In the genomic region with DNA sequence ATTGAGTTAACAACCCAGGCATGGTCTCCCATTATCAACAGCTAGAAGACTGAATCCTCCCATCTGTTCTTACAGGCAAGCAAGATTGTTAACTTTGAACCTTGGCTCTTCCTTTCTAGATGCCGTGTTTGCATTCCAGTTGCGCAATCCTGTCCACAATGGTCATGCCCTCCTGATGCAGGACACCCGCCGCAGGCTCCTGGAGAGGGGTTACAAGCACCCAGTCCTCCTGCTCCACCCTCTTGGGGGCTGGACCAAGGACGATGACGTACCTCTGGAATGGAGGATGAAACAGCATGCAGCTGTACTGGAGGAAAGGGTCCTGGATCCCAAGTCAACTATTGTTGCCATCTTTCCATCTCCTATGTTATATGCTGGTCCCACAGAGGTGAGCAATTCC, we compare ENCODE assay signal across 17 mouse cellular contexts.
DNase-seq lines count a peak whose midpoint lies in the region; ATAC-seq and TF ChIP-seq lines count a peak whose summit lies in the region.
"Had no signal": no experiment of that assay in that cellular context is flagged by ENCODE, and none has a peak within 500 bp of the region (broad histone marks: within the 10 kb centered on the region; RNA-seq: fewer than 3 reads in every experiment).

No protein-coding gene starts in this region.

- H3K36me3 ChIP-seq in intestine, postnatal 0 days (ENCODE audit: control insufficient read depth, insufficient read depth), result peaks cover 10% of the 10 kb centered on the region; the same call in 1 of the 2 replicates
- no peaks in the 10 kb centered on the region for H3K36me3 ChIP-seq in liver, embryonic 14.5 days (replicated peaks; ENCODE audit: control insufficient read depth, insufficient read depth, low read depth)
- H3K36me3 ChIP-seq in hindbrain, embryonic 13.5 days, result peaks cover 13% of the 10 kb centered on the region
- H3K36me3 ChIP-seq: forebrain, embryonic 15.5 days had no signal

- H3K4me1 ChIP-seq in intestine, postnatal 0 days (replicated peaks; ENCODE audit: control insufficient read depth, insufficient read depth, low read length), result no peaks in the 10 kb centered on the region
- H3K4me1 ChIP-seq in liver, embryonic 14.5 days (replicated peaks; ENCODE audit: control insufficient read depth in 2 of 2, insufficient read depth in 2 of 2, low read length in 1 of 2), result no peaks in the 10 kb centered on the region
- H3K4me1 ChIP-seq in hindbrain, embryonic 13.5 days (replicated peaks), result no peaks in the 10 kb centered on the region
- H3K4me1 ChIP-seq: embryonic facial prominence, embryonic 12.5 days; forebrain, embryonic 15.5 days; hindbrain, embryonic 10.5 days; megakaryocyte, embryonic 14.5 days had no signal

- H3K9me3 ChIP-seq in intestine, postnatal 0 days (ENCODE audit: control insufficient read depth), result no peaks in the 10 kb centered on the region
- no peaks in the 10 kb centered on the region for H3K9me3 ChIP-seq in liver, embryonic 14.5 days (ENCODE audit: control insufficient read depth, low read length)
- H3K9me3 ChIP-seq in hindbrain, embryonic 13.5 days, result no peaks in the 10 kb centered on the region
- H3K9me3 ChIP-seq: embryonic facial prominence, embryonic 12.5 days; forebrain, embryonic 15.5 days; hindbrain, embryonic 10.5 days; megakaryocyte, embryonic 14.5 days had no signal

- peak; percentile 75 for ATAC-seq in intestine, postnatal 0 days
- ATAC-seq in liver, embryonic 14.5 days (ENCODE audit: insufficient read depth), result no peak
- no peak for ATAC-seq in hindbrain, embryonic 13.5 days (ENCODE audit: low FRiP score)
- ATAC-seq: forebrain, embryonic 15.5 days; midbrain, embryonic 16.5 days had no signal

- 0 out of 2 replicates have a peak overlapping the region, but pooled peaks have one; percentile 21 for H3K27ac ChIP-seq in intestine, postnatal 0 days (ENCODE audit: low read depth, low read length)
- H3K27ac ChIP-seq in liver, embryonic 14.5 days, result no peak overlapping the region
- H3K27ac ChIP-seq in hindbrain, embryonic 13.5 days, result no peak overlapping the region
- H3K27ac ChIP-seq: embryonic facial prominence, embryonic 12.5 days; forebrain, embryonic 15.5 days; hindbrain, embryonic 10.5 days had no signal

- DNase-seq in adrenal gland, adult 2 months, result peak; percentile 15
- no peak for DNase-seq in adrenal gland, postnatal 14 days
- DNase-seq in 3134 (ENCODE audit: extremely low read depth, insufficient read length, low spot score), result peak; percentile 6
- DNase-seq in liver, embryonic 14.5 days (ENCODE audit: low read depth in 3 of 3, low spot score in 3 of 3), result peak in 2 of 3 experiments; percentile 10 to 31
- no peak for DNase-seq in urinary bladder, postnatal 36 days (ENCODE audit: low spot score in 2 of 2)
- DNase-seq in thymus, postnatal 0 days (ENCODE audit: low spot score), result no peak
- DNase-seq: adrenal gland, postnatal 25 days; cerebellum, adult 9-10 months; layer of hippocampus, adult 9-11 months; lung, postnatal 10 days had no signal

- H3K27me3 ChIP-seq in intestine, postnatal 0 days (replicated peaks; ENCODE audit: control insufficient read depth, insufficient read depth, low read length), result no peaks in the 10 kb centered on the region
- H3K27me3 ChIP-seq in liver, embryonic 14.5 days (ENCODE audit: control insufficient read depth, insufficient read depth, low read length), result no peaks in the 10 kb centered on the region
- no peaks in the 10 kb centered on the region for H3K27me3 ChIP-seq in hindbrain, embryonic 13.5 days
- H3K27me3 ChIP-seq: embryonic facial prominence, embryonic 12.5 days; forebrain, embryonic 15.5 days; megakaryocyte, embryonic 14.5 days had no signal

- 51% methylated on average over 6 of the region's 6 CpGs for WGBS in intestine, postnatal 0 days
- 65% methylated on average over 6 of the region's 6 CpGs for WGBS in liver, embryonic 14.5 days (ENCODE audit: insufficient replicate concordance)
- WGBS in hindbrain, embryonic 13.5 days, result 93% methylated on average over 6 of the region's 6 CpGs

- no peak for TF ChIP-seq CTCF in intestine, postnatal 0 days (IDR thresholded peaks at IDR 0.05; ENCODE audit: low read depth)
- no peak for TF ChIP-seq CTCF in liver, embryonic 14.5 days (IDR thresholded peaks at IDR 0.05; ENCODE audit: low read depth)

- no peak for TF ChIP-seq EP300 in liver, embryonic 14.5 days (IDR thresholded peaks at IDR 0.05; ENCODE audit: low read depth)

- no peak overlapping the region for H3K4me3 ChIP-seq in intestine, postnatal 0 days (ENCODE audit: low read depth, low read length)
- H3K4me3 ChIP-seq in liver, embryonic 14.5 days (ENCODE audit: insufficient read depth in 1 of 2, low read depth in 2 of 2, low read length in 2 of 2), result no peak overlapping the region
- H3K4me3 ChIP-seq in hindbrain, embryonic 13.5 days, result no peak overlapping the region
- H3K4me3 ChIP-seq: embryonic facial prominence, embryonic 12.5 days; forebrain, embryonic 15.5 days; hindbrain, embryonic 10.5 days; megakaryocyte, embryonic 14.5 days had no signal

- no peak overlapping the region for H3K9ac ChIP-seq in intestine, postnatal 0 days (ENCODE audit: low read depth, low read length)
- no peak overlapping the region for H3K9ac ChIP-seq in liver, embryonic 14.5 days (replicated peaks)
- H3K9ac ChIP-seq in hindbrain, embryonic 13.5 days, result no peak overlapping the region
- H3K9ac ChIP-seq: embryonic facial prominence, embryonic 12.5 days; forebrain, embryonic 15.5 days had no signal

- no peak overlapping the region for H3K4me2 ChIP-seq in intestine, postnatal 0 days (replicated peaks; ENCODE audit: low read depth)
- no peak overlapping the region for H3K4me2 ChIP-seq in liver, embryonic 14.5 days (ENCODE audit: low read depth)
- no peak overlapping the region for H3K4me2 ChIP-seq in hindbrain, embryonic 13.5 days
- H3K4me2 ChIP-seq: embryonic facial prominence, embryonic 12.5 days; forebrain, embryonic 15.5 days had no signal

Comparison
In these comparisons a context has a peak if more than half of its experiments do, and no peak if none do; other contexts are left out.
1. DNase-seq: peak in adrenal gland, adult 2 months (single experiment), 3134 (single experiment) and liver, embryonic 14.5 days (2 of 3); none in adrenal gland, postnatal 14 days (single experiment), urinary bladder, postnatal 36 days (0 of 2) and thymus, postnatal 0 days (single experiment).